Mouse (Mus musculus) stomach, postnatal 0 days (tissue): ENCODE results near the gene Slc8a1. TPM values are rescaled to one million over a fixed set of nuclear protein-coding genes. Genes with fewer than 3 reads are reported as not detected.

Experiments used
- ATAC-seq: fragments of 200-750 bp; cut with Nextera tagmentation; 2 replicates; pipeline ENCODE4 v1.8.0; 2017; ENCODE audit not compliant: low FRiP score, low TSS enrichment
- DNase-seq: peaks from one replicate; pipeline ENCODE4 v3.0.0-alpha.2; 2016; ENCODE audit warnings: low spot score
- H3K27ac ChIP-seq: fragments of 300-500 bp; sonication (generic); replicated peaks from 2 replicates; pipeline ENCODE4 v1.5.1; 2014; ENCODE audit warnings: mild to moderate bottlenecking, control low read depth
- H3K27me3 ChIP-seq: fragments of 300-500 bp; sonication (generic); 2 replicates; pipeline ENCODE4 v1.6.1; 2014; ENCODE audit warnings: low read length; ENCODE audit not compliant: control insufficient read depth, insufficient read depth
- H3K36me3 ChIP-seq: fragments of 300-500 bp; sonication (generic); 2 replicates; pipeline ENCODE4 v1.6.1; 2014; ENCODE audit warnings: low read length, mixed read lengths; ENCODE audit not compliant: control insufficient read depth, insufficient read depth
- H3K4me1 ChIP-seq: fragments of 300-500 bp; sonication (generic); replicated peaks from 2 replicates; pipeline ENCODE4 v1.6.1; 2014; ENCODE audit warnings: antibody characterized with exemption; ENCODE audit not compliant: control insufficient read depth, insufficient read depth
- H3K4me2 ChIP-seq: fragments of 300-500 bp; sonication (generic); replicated peaks from 2 replicates; pipeline ENCODE4 v1.6.1; 2014; ENCODE audit warnings: low read depth, mild to moderate bottlenecking, control low read depth, moderate library complexity
- H3K4me3 ChIP-seq: fragments of 300-500 bp; sonication (generic); 2 replicates; pipeline ENCODE4 v1.5.1; 2014; ENCODE audit warnings: low read depth, low read length, control low read depth
- H3K9ac ChIP-seq: fragments of 300-500 bp; sonication (generic); 2 replicates; pipeline ENCODE4 v1.6.1; 2014; ENCODE audit warnings: mild to moderate bottlenecking, low read length, control low read depth, mixed read lengths
- H3K9me3 ChIP-seq: fragments of 300-500 bp; sonication (generic); 2 replicates; pipeline ENCODE4 v1.6.1; 2016; ENCODE audit warnings: low read length; ENCODE audit not compliant: control insufficient read depth
- CTCF ChIP-seq: IDR thresholded peaks from 2 replicates; pipeline ENCODE4 v1.5.1; 2016; ENCODE audit warnings: antibody characterized with exemption, low read depth, mild to moderate bottlenecking, moderate library complexity
- EP300 ChIP-seq: optimal IDR thresholded peaks from 2 replicates; pipeline ENCODE3; 2016; ENCODE audit warnings: antibody characterized with exemption
- WGBS: fragments of 180-500 bp; shearing (Covaris S2); extraction: QIAGEN DNeasy Blood & Tissue Kit; methylation state at CpG from one replicate; pipeline ENCODE4 v1.1.7; 2014; 5-methylcytosine and 5-hydroxymethylcytosine counted together
- polyA plus RNA-seq: library from polyadenylated mRNA; unstranded; fragments of >200 nt; fragmentation: Nextera tagmentation; extraction: Ambion mirVana; gene quantifications from 2 replicates; pipeline ENCODE4 v1.2.1, GENCODE M21; 2015

The Slc8a1 gene
- polyA plus RNA-seq, 1 experiment from 2014 or later: 3.1 TPM

DNA sequence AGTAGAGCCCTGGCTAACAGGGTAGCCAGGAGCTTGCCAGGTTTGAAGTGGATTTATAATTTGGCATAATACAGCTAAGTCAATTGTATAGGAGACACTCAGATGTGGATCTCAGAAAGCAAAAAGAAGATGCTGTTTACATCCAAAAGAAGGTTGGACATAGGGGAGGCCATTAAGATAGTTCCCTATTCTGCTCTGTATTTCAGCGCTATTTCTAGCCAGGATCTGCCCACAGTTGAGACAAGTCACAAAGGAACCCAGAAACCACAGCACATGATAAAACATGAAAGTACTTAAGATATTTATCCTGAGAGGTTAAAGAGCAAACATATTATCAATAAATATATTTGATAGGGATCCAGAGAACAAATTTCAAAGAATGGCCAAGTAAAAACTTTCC is 43.2 kb downstream of the Slc8a1 start:
- no peak overlapping the region for H3K4me2 ChIP-seq
- H3K9ac ChIP-seq: no peak overlapping the region
- H3K4me1 ChIP-seq: no peaks in the 10 kb centered on the region
- 81% methylated on average over 1 of the region's 1 CpGs for WGBS
- no peak overlapping the region for H3K4me3 ChIP-seq
- no peaks in the 10 kb centered on the region for H3K9me3 ChIP-seq
- DNase-seq: no peak
- TF ChIP-seq EP300 (no peak), CTCF (no peak)
- H3K27me3 ChIP-seq: no peaks in the 10 kb centered on the region
- no peak overlapping the region for H3K27ac ChIP-seq
- H3K36me3 ChIP-seq: no peaks in the 10 kb centered on the region
- ATAC-seq: no peak

DNA sequence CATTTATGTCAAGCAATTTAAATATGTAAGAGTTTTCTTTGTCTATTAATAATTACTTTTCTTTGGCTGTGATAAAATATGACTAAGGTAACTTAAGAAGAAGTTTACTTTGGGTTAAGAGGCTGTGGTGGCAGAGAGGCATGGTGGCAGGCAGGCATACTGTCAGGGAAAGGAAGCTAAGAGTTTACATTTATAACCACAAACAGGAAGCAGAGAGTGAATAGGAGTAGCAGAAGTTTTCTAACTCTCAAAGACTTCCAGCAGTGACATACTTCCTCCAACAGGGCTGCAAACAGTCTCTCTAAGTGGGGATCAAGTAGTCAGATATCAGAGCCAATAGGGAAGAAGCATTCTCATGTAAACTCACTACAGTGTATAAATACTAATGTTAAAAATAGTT is 58.6 kb downstream of the Slc8a1 start:
- no peaks in the 10 kb centered on the region for H3K4me1 ChIP-seq
- H3K9ac ChIP-seq: no peak overlapping the region
- TF ChIP-seq CTCF (no peak), EP300 (no peak)
- H3K36me3 ChIP-seq: no peaks in the 10 kb centered on the region
- no peak overlapping the region for H3K27ac ChIP-seq
- ATAC-seq (no peak), DNase-seq (no peak)
- no peak overlapping the region for H3K4me3 ChIP-seq
- H3K4me2 ChIP-seq: no peak overlapping the region
- no peaks in the 10 kb centered on the region for H3K9me3 ChIP-seq
- no peaks in the 10 kb centered on the region for H3K27me3 ChIP-seq

DNA sequence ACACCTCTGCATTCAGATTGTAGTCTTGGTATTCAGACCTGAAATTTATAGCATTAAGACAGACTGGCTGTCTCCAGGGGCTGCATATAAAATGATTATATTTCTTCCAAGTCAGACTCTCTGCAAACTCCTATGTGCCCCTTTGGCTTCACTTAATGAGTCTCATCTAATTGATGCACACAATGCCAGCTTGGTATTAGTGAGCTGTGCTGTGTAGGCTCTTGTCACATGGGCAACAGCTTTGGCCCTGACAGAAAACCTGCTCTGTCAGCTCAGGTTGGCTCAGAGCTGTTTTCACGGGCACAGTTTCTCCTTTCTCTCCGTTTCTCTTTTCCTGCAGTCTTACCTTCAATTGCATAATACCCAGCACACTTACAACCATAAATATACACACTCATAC is 60.7 kb downstream of the Slc8a1 start:
- DNase-seq (no peak), ATAC-seq (no peak)
- Histone ChIP-seq H3K9me3 (no peaks in the 10 kb centered on the region), H3K4me3 (no peak overlapping the region), H3K4me2 (no peak overlapping the region), H3K9ac (no peak overlapping the region), H3K27me3 (no peaks in the 10 kb centered on the region), H3K36me3 (no peaks in the 10 kb centered on the region), H3K27ac (no peak overlapping the region), H3K4me1 (no peaks in the 10 kb centered on the region)
- WGBS: 79% methylated on average over 2 of the region's 2 CpGs
- no peak for TF ChIP-seq CTCF
- no peak for TF ChIP-seq EP300

DNA sequence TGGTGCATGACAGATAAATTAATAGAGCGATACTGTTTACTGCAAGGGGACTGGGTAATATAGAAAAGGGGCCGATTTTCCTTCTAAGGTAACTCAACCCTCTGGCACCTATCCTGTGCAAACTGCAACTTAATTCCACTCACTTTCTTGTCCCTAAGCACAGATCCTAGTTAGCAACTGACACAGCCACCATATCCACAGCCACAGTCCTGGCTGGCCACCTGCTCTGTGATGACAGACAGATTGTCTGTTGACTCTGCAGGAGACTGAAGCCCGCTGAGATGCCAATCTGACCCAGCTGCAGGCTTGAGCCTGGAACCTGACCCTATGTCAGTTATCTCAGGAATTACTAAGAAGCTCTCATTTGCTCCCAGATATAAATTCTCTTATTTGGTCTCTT is 62.0 kb downstream of the Slc8a1 start:
- WGBS: 56% methylated on average over 3 of the region's 3 CpGs
- ATAC-seq (no peak), DNase-seq (no peak)
- Histone ChIP-seq H3K36me3 (no peaks in the 10 kb centered on the region), H3K4me2 (no peak overlapping the region), H3K4me3 (no peak overlapping the region), H3K9ac (no peak overlapping the region), H3K27me3 (no peaks in the 10 kb centered on the region), H3K27ac (no peak overlapping the region), H3K4me1 (no peaks in the 10 kb centered on the region), H3K9me3 (no peaks in the 10 kb centered on the region)
- TF ChIP-seq CTCF (no peak), EP300 (no peak)

DNA sequence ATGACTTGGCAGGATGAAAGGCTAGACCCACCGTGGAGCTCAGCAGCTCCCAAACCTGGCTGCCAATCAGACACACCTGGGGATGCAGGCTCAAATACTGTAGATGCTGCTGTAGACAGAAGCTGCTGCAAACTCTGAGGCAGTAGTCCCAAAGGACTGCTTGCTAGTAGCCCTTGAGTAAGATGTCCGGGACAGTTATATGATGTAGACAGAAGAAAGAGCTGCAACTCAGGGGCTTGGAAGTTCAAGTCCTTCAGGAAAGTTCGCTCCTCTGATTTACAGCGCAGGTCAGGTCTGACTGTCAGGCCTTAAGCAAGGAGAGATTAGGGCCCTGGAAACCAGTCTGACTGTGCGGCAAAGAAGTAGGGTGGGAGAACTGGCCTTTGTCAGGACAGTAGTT is 66.9 kb downstream of the Slc8a1 start:
- Histone ChIP-seq H3K27ac (no peak overlapping the region), H3K36me3 (no peaks in the 10 kb centered on the region), H3K4me2 (no peak overlapping the region), H3K9me3 (no peaks in the 10 kb centered on the region), H3K9ac (no peak overlapping the region), H3K4me3 (no peak overlapping the region), H3K4me1 (no peaks in the 10 kb centered on the region), H3K27me3 (no peaks in the 10 kb centered on the region)
- 55% methylated on average over 5 of the region's 5 CpGs for WGBS
- DNase-seq: no peak
- ATAC-seq: no peak
- TF ChIP-seq CTCF (no peak), EP300 (no peak)

DNA sequence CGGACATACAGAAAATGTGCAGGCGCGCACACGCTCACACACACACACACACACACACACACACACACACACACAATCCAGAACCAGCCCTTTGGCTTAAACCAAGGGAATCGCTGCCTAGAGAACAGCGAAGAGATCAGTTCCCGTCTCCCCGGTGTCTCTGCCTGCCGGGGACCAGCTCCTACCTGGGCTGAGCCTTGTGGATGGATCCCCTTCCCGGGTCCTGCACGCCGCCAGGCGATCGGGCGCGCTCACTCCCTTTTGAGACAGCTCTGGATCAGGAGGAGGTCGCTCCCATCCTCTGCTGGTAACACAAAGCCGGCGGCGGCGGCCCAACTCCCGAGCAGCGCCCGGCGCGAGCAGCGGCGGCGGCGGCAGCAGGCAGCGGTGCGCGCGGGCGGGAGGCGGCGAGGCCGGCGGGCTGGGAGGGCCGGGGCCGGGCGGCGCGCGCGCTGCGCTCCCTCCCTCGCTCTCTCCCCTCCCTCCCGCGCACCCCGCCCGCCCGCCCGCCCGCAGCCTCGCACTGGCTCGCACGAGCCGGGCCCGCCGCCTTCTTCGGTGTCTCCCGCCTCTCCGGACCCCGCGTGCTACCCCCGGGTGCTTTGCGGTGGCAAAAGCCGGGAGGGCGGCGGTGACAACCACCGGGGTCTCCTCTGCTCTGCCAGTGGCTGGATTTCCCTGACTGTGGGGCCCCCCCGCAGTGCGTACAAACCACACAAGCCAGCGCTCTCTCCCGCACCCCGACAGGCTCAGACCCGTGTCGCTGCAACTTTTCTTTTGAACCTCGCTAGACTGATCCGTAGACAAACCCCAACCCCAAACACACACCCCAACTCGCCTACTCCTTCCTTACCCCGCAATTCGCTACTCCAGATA is 68.1 kb downstream of the Slc8a1 start:
- Histone ChIP-seq H3K4me2 (peak overlapping the region; percentile 85), H3K27ac (peak overlapping the region; percentile 87), H3K36me3 (no peaks in the 10 kb centered on the region), H3K9ac (peak overlapping the region; percentile 82), H3K27me3 (no peaks in the 10 kb centered on the region), H3K4me3 (peak overlapping the region; percentile 68), H3K9me3 (no peaks in the 10 kb centered on the region), H3K4me1 (no peaks in the 10 kb centered on the region)
- WGBS: under 1% methylated on average over 63 of the region's 84 CpGs
- DNase-seq: peak; percentile 65
- TF ChIP-seq CTCF: no peak
- peak; percentile 81 for ATAC-seq
